ENCODE assay signal across 12 mouse cellular contexts in the genomic region with DNA sequence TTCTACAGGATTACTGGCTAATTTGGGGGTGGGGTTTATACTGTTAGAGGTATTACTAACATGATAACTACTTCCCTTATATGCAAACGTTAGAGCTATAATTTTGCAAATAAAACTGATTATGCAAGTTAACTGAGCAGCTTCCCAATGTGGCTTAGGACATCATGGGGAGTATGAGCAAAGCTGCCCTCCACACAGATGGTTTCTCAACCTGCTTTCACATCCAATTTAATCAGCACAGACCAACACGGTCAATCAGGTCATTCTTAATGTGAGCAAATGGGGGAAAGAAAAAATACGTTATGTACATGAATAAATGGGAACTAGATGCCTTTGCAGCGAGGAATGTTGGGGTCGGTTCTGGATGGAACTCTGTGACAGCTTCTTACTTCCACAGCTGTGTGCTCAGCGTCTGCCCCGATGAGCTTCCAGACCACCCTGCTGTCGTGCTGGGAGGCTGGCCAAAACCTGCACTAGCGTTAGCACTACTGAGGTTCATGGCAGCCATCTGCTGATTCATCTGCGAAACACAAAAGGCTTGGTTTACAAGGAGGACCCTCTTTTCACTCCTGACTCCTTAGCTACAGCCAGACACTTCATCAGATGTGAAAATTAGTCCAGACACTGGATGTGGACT.
DNase-seq lines count a peak whose midpoint lies in the region; TF ChIP-seq lines count a peak whose summit lies in the region.
"Had no signal": no experiment of that assay in that cellular context is flagged by ENCODE, and none has a peak within 500 bp of the region (broad histone marks: within the 10 kb centered on the region; RNA-seq: fewer than 3 reads in every experiment).

No protein-coding gene starts in this region.

- H3K4me3 ChIP-seq in layer of hippocampus, adult 2 months = no peak overlapping the region
- H3K4me3 ChIP-seq: erythroblast, embryonic 14.5 days; lung, embryonic 15.5 days had no signal

- TF ChIP-seq CTCF in brain, embryonic 14.5 days (IDR thresholded peaks at IDR 0.05; ENCODE audit: borderline replicate concordance, extremely low read depth, insufficient read depth, insufficient read length) = no peak
- TF ChIP-seq CTCF in layer of hippocampus, adult 2 months (conservative IDR thresholded peaks at IDR 0.05) = no peak

- peak; percentile 50 to 54 for DNase-seq in layer of hippocampus, adult 18-20 months (ENCODE audit: low spot score in 2 of 2)
- DNase-seq in layer of hippocampus, adult 8-10 months (ENCODE audit: low spot score in 2 of 2) = no peak
- DNase-seq in brain, embryonic 14.5 days (ENCODE audit: low read depth) = peak; percentile 92
- peak; percentile 91 for DNase-seq in cerebellum, adult 9-10 months
- DNase-seq in layer of hippocampus, adult 2 months (ENCODE audit: low spot score in 2 of 2) = peak; percentile 38 to 59
- DNase-seq in gastrocnemius, postnatal 4 days (ENCODE audit: low spot score in 2 of 2) = no peak
- DNase-seq in kidney, adult 9 months = no peak
- DNase-seq in heart, adult 8-10 months (ENCODE audit: low spot score) = no peak
- DNase-seq: heart, adult 11 months had no signal

- TF ChIP-seq POLR2A in brain, embryonic 14.5 days (IDR thresholded peaks at IDR 0.05; ENCODE audit: borderline replicate concordance, extremely low read depth, insufficient read depth, insufficient read length, poor library complexity, severe bottlenecking) = no peak

- peak overlapping the region; percentile 79 for H3K27ac ChIP-seq in layer of hippocampus, adult 2 months
- H3K27ac ChIP-seq: kidney, postnatal 0 days; lung, embryonic 15.5 days had no signal

Comparison
In these comparisons a context has a peak if more than half of its experiments do, and no peak if none do; other contexts are left out.
1. DNase-seq: peak in layer of hippocampus, adult 18-20 months (2 of 2), brain, embryonic 14.5 days (single experiment), cerebellum, adult 9-10 months (single experiment) and layer of hippocampus, adult 2 months (2 of 2); none in layer of hippocampus, adult 8-10 months (0 of 2), gastrocnemius, postnatal 4 days (0 of 2), kidney, adult 9 months (single experiment) and heart, adult 8-10 months (single experiment).